Mouse (Mus musculus) forebrain, embryonic 14.5 days (tissue): ENCODE measurements at regions not wholly inside any gene's neighbourhood (a gene's known extent, or its start where the extent isn't known, plus 50 kb on each side); places are given as distances from the start of the nearest gene placed in this dataset.

Source experiments
- ATAC-seq: fragments of 200-750 bp; cut with Nextera tagmentation; 2 replicates; pipeline ENCODE4 v1.8.0; 2017; ENCODE audit warnings: mild to moderate bottlenecking, moderate library complexity
- DNase-seq: peaks from one replicate; pipeline ENCODE4 v3.0.0-alpha.2; 2015; ENCODE audit warnings: low spot score
- H3K27ac ChIP-seq: fragments of 300-500 bp; sonication (generic); 2 replicates; pipeline ENCODE4 v1.5.1; 2014; ENCODE audit warnings: low read depth, mild to moderate bottlenecking, control low read depth, low read length, moderate library complexity
- H3K27me3 ChIP-seq: fragments of 300-500 bp; sonication (generic); replicated peaks from 2 replicates; pipeline ENCODE4 v1.6.1; 2014; ENCODE audit warnings: low read length, control low read depth, mixed read lengths; ENCODE audit not compliant: control insufficient read depth, insufficient read depth
- H3K36me3 ChIP-seq: fragments of 300-500 bp; sonication (generic); 2 replicates; pipeline ENCODE4 v1.6.1; 2014; ENCODE audit warnings: low read length, control low read depth; ENCODE audit not compliant: control insufficient read depth, insufficient read depth
- H3K4me1 ChIP-seq: fragments of 300-500 bp; sonication (generic); 2 replicates; pipeline ENCODE4 v1.6.1; 2014; ENCODE audit warnings: antibody characterized with exemption, low read length, control low read depth; ENCODE audit not compliant: control insufficient read depth, insufficient read depth
- H3K4me2 ChIP-seq: fragments of 300-500 bp; sonication (generic); 2 replicates; pipeline ENCODE4 v1.6.1; 2014; ENCODE audit warnings: mild to moderate bottlenecking, control low read depth, low read length
- H3K4me3 ChIP-seq: fragments of 300-500 bp; sonication (generic); 2 replicates; pipeline ENCODE4 v1.5.1; 2014; ENCODE audit warnings: low read depth, low read length, control low read depth
- H3K9ac ChIP-seq: fragments of 300-500 bp; sonication (generic); 2 replicates; pipeline ENCODE4 v1.6.1; 2014; ENCODE audit warnings: mild to moderate bottlenecking, low read length, control low read depth, moderate library complexity
- H3K9me3 ChIP-seq: fragments of 300-500 bp; sonication (generic); replicated peaks from 2 replicates; pipeline ENCODE4 v1.6.1; 2016; ENCODE audit warnings: low read length, control low read depth, mixed read lengths; ENCODE audit not compliant: control insufficient read depth
- WGBS: fragments of 180-500 bp; shearing (Covaris S2); extraction: QIAGEN DNeasy Blood & Tissue Kit; methylation state at CpG from one replicate; pipeline ENCODE4 v1.1.7; 2014; 5-methylcytosine and 5-hydroxymethylcytosine counted together

DNA sequence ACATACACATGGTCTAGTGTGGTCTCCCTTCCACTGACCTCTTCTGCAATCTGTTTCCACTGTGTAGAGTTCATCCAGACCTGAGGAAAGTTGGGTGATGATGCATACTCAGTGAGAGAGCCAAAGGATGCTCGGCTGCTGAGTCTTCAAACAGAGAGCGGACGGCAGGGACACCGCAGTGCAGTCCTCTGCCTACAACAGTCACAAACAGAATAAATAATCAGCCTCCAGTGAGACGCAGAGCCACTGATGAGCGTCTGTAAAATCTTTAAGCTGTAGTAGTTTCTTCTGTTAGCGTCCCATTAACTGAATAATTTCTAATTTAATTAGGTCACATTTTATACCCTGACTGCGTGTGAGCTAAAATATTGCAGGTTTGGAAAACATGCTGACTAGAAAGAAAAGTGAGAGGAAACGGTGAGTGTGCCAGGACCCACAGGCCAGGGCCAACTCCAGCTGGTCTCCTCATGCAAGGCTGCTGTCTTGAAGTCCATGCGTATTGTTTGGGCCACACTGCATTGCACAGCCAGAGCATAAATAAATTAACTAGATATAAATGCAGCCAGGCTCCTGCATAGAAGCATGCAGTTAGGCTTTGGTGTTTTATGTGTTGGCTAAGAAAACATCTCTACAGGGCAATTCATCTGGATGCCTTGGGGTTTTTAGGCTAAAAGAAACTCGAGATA, 551.0 kb downstream of the Plekhb2 start:
- Histone ChIP-seq H3K9me3 (no peaks in the 10 kb centered on the region), H3K9ac (no peak overlapping the region), H3K36me3 (no peaks in the 10 kb centered on the region), H3K27me3 (no peaks in the 10 kb centered on the region), H3K4me3 (no peak overlapping the region), H3K27ac (no peak overlapping the region), H3K4me2 (no peak overlapping the region), H3K4me1 (no peaks in the 10 kb centered on the region)
- DNase-seq (no peak), ATAC-seq (no peak)
- 71% methylated on average over 11 of the region's 11 CpGs for WGBS

DNA sequence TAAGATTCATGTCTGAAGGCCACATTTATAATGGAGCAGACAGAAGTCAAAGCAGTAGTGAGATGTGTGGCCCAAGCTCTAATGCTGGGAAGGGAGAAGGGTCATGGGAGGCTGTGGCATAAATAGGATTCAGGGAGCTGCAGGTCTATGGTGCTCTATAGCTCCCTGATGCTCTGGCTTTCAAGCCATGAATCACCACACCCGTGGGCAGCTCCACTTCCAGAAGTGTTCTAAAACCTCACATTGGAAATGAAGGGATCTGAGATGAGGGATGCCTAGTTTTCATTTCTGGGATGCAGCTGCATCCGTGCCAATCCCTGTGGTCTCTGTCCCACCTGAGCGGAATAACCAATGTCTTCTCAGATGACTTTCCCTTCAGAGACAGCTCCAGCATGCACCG, 553.2 kb downstream of the Plekhb2 start:
- H3K4me3 ChIP-seq, result no peak overlapping the region

GRCm38 (mm10) chr1:35405418-35405817, 555.6 kb downstream of the Plekhb2 start:
- no peak overlapping the region for H3K4me3 ChIP-seq
- H3K36me3 ChIP-seq, result no peaks in the 10 kb centered on the region
- WGBS, result 84% methylated on average over 6 of the region's 6 CpGs
- H3K27ac ChIP-seq, result no peak overlapping the region
- ATAC-seq, result no peak
- no peak overlapping the region for H3K4me2 ChIP-seq
- no peaks in the 10 kb centered on the region for H3K4me1 ChIP-seq
- H3K27me3 ChIP-seq, result no peaks in the 10 kb centered on the region
- H3K9ac ChIP-seq, result no peak overlapping the region
- DNase-seq, result no peak
- H3K9me3 ChIP-seq, result no peaks in the 10 kb centered on the region

More for the DNA sequence above, 553.2 kb downstream of the Plekhb2 start:
- H3K36me3 ChIP-seq, result no peaks in the 10 kb centered on the region
- no peak overlapping the region for H3K27ac ChIP-seq
- no peak for ATAC-seq
- no peaks in the 10 kb centered on the region for H3K4me1 ChIP-seq
- H3K27me3 ChIP-seq, result no peaks in the 10 kb centered on the region
- no peak for DNase-seq
- H3K9me3 ChIP-seq, result no peaks in the 10 kb centered on the region
- 82% methylated on average over 4 of the region's 4 CpGs for WGBS
- no peak overlapping the region for H3K9ac ChIP-seq
- H3K4me2 ChIP-seq, result no peak overlapping the region

DNA sequence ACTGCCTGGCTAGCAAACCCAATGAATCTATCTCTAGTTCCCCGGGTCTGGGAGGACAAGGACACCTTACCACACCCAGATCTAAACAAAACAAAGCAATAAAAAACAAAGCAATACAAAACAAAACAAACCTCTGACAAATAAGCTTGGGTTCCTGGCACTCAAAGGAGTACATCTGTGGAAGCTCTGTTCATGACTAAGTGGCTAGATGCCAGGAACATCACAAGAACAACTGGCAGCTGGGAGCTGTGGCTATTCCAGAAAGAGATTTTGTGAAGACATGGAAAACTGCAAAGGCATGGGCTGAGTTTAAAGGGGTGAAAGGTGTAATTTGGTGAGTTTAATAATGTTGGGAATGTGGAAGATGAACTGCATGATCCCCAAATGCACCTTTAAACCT, 565.9 kb downstream of the Plekhb2 start:
- Histone ChIP-seq H3K27me3 (no peaks in the 10 kb centered on the region), H3K4me3 (no peak overlapping the region), H3K4me1 (no peaks in the 10 kb centered on the region), H3K4me2 (no peak overlapping the region), H3K9me3 (no peaks in the 10 kb centered on the region), H3K27ac (no peak overlapping the region), H3K36me3 (no peaks in the 10 kb centered on the region), H3K9ac (no peak overlapping the region)
- no peak for ATAC-seq
- 48% methylated on average over 1 of the region's 1 CpGs for WGBS
- DNase-seq, result peak; percentile 31

GRCm38 (mm10) chr1:35428126-35428840, 578.5 kb downstream of the Plekhb2 start:
- Histone ChIP-seq H3K27ac (no peak overlapping the region), H3K4me2 (no peak overlapping the region), H3K27me3 (no peaks in the 10 kb centered on the region), H3K4me1 (no peaks in the 10 kb centered on the region), H3K36me3 (no peaks in the 10 kb centered on the region), H3K9ac (no peak overlapping the region), H3K4me3 (no peak overlapping the region), H3K9me3 (0 out of 2 replicates have a peak, but pooled peaks cover 2% of the 10 kb centered on the region)
- WGBS, result 82% methylated on average over 8 of the region's 8 CpGs
- DNase-seq, result peak; percentile 13
- no peak for ATAC-seq

GRCm38 (mm10) chr1:35429471-35429870, 579.7 kb downstream of the Plekhb2 start:
- Histone ChIP-seq H3K4me2 (no peak overlapping the region), H3K4me3 (no peak overlapping the region), H3K9me3 (0 out of 2 replicates have a peak, but pooled peaks cover 2% of the 10 kb centered on the region), H3K27ac (no peak overlapping the region), H3K4me1 (no peaks in the 10 kb centered on the region), H3K36me3 (no peaks in the 10 kb centered on the region), H3K27me3 (no peaks in the 10 kb centered on the region), H3K9ac (no peak overlapping the region)
- WGBS, result 83% methylated on average over 1 of the region's 1 CpGs
- ATAC-seq (no peak), DNase-seq (no peak)

DNA sequence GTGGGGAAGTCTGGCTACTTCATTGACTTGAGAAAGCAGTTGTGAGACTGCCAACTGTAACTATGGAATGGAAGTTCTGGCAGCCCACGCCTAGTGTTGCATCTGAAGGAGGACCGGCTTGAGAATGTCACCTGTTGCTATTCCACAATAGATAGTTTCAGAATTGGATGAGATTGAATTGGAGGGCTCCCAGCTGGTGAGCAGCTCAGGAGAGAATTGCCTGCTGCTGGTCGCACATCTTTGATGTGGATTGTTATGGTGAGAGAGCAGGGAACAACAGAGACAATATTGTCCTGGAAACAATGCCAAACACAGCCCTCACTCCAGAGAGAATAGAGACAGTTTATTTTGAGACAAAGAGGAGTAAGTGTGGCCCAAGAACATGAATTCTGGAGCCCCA, 585.9 kb downstream of the Plekhb2 start:
- H3K9ac ChIP-seq, result no peak overlapping the region
- DNase-seq (no peak), ATAC-seq (no peak)
- no peaks in the 10 kb centered on the region for H3K4me1 ChIP-seq
- H3K9me3 ChIP-seq, result 0 out of 2 replicates have a peak, but pooled peaks cover 2% of the 10 kb centered on the region
- no peaks in the 10 kb centered on the region for H3K36me3 ChIP-seq
- H3K4me2 ChIP-seq, result no peak overlapping the region
- no peak overlapping the region for H3K27ac ChIP-seq
- no peaks in the 10 kb centered on the region for H3K27me3 ChIP-seq
- H3K4me3 ChIP-seq, result no peak overlapping the region
- 81% methylated on average over 3 of the region's 3 CpGs for WGBS

GRCm38 (mm10) chr1:35447345-35447744, 597.6 kb downstream of the Plekhb2 start:
- Histone ChIP-seq H3K36me3 (no peaks in the 10 kb centered on the region), H3K27ac (no peak overlapping the region), H3K9ac (no peak overlapping the region), H3K4me3 (no peak overlapping the region), H3K9me3 (no peaks in the 10 kb centered on the region), H3K4me1 (no peaks in the 10 kb centered on the region), H3K4me2 (no peak overlapping the region), H3K27me3 (no peaks in the 10 kb centered on the region)
- ATAC-seq (no peak), DNase-seq (no peak)

GRCm38 (mm10) chr1:35452441-35453107, 602.8 kb downstream of the Plekhb2 start:
- H3K4me2 ChIP-seq, result no peak overlapping the region
- no peak overlapping the region for H3K4me3 ChIP-seq
- H3K27me3 ChIP-seq, result no peaks in the 10 kb centered on the region
- H3K36me3 ChIP-seq, result no peaks in the 10 kb centered on the region
- no peak for DNase-seq
- H3K9me3 ChIP-seq, result no peaks in the 10 kb centered on the region
- ATAC-seq, result no peak
- 90% methylated on average over 19 of the region's 19 CpGs for WGBS
- no peak overlapping the region for H3K27ac ChIP-seq
- no peak overlapping the region for H3K9ac ChIP-seq
- no peaks in the 10 kb centered on the region for H3K4me1 ChIP-seq
